Comparison of ENCODE assay signal across 15 mouse cellular contexts in the genomic region with DNA sequence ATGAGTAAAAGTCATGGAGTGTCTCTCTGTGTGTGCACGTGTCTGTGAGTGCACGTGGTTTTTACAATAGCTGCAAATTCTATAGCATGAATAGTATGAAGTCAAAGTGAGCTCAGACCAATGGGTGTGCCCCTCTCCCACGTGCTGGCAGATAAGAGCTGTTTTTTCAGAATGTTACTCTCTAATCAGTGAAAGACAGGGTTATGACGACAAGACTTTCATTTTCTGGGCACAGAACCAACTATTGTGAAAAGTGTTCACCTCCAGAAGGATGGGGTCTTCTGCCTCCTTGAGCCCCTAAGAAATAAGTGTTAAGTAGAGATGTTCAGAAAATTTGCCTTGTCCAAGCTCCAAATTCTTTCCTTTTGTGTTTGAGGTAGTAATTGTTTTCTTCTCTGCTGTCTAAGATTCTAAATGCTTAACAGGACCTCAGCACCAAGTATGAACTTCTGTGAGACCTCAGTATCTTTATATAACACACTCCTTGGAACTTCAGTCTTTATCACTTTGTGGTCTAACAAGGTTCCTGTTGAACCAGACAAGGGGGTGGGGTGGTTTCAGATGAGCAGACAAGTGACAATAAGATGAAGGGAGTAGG.
A peak's percentile ranks its signal among the peaks of the same experiment; 100 is the strongest.
DNase-seq lines count a peak whose midpoint lies in the region; ATAC-seq and TF ChIP-seq lines count a peak whose summit lies in the region.
"Had no signal": no experiment of that assay in that cellular context is flagged by ENCODE, and none has a peak within 500 bp of the region (broad histone marks: within the 10 kb centered on the region; RNA-seq: fewer than 3 reads in every experiment).

No protein-coding gene starts in this region.

- no peak overlapping the region for H3K4me3 ChIP-seq in heart, embryonic 12.5 days
- H3K4me3 ChIP-seq in intestine, postnatal 0 days (ENCODE audit: low read depth, low read length) = no peak overlapping the region
- H3K4me3 ChIP-seq in forebrain, embryonic 14.5 days (ENCODE audit: low read depth, low read length) = no peak overlapping the region
- H3K4me3 ChIP-seq: hindbrain, embryonic 12.5 days; midbrain, embryonic 10.5 days; neural tube, embryonic 13.5 days had no signal

- no peaks in the 10 kb centered on the region for H3K36me3 ChIP-seq in heart, embryonic 12.5 days
- H3K36me3 ChIP-seq in intestine, postnatal 0 days (ENCODE audit: control insufficient read depth, insufficient read depth) = no peaks in the 10 kb centered on the region
- no peaks in the 10 kb centered on the region for H3K36me3 ChIP-seq in forebrain, embryonic 14.5 days (ENCODE audit: control insufficient read depth, insufficient read depth, low read length)
- H3K36me3 ChIP-seq: hindbrain, embryonic 12.5 days; midbrain, embryonic 10.5 days; neural tube, embryonic 13.5 days had no signal

- no peak for DNase-seq in heart, postnatal 4 days
- peak; percentile 24 for DNase-seq in naive thymus-derived CD4-positive, alpha-beta T cell, adult 2 months (ENCODE audit: low read depth)
- no peak for DNase-seq in kidney, adult 8-10 months
- no peak for DNase-seq in forebrain, embryonic 14.5 days (ENCODE audit: low spot score)
- DNase-seq in urinary bladder, adult 2 months (ENCODE audit: low spot score) = no peak
- DNase-seq: cerebellum, postnatal 36 days; gastrocnemius, postnatal 25 days; layer of hippocampus, adult 9-11 months; thymus, adult 2 months had no signal

- no peak overlapping the region for H3K4me2 ChIP-seq in heart, embryonic 12.5 days
- no peak overlapping the region for H3K4me2 ChIP-seq in intestine, postnatal 0 days (replicated peaks; ENCODE audit: low read depth)
- no peak overlapping the region for H3K4me2 ChIP-seq in forebrain, embryonic 14.5 days (ENCODE audit: low read length)
- H3K4me2 ChIP-seq: hindbrain, embryonic 12.5 days; neural tube, embryonic 13.5 days had no signal

- no peaks in the 10 kb centered on the region for H3K9me3 ChIP-seq in heart, embryonic 12.5 days (replicated peaks)
- H3K9me3 ChIP-seq in intestine, postnatal 0 days (ENCODE audit: control insufficient read depth) = no peaks in the 10 kb centered on the region
- H3K9me3 ChIP-seq in forebrain, embryonic 14.5 days (replicated peaks; ENCODE audit: control insufficient read depth, low read length) = no peaks in the 10 kb centered on the region
- H3K9me3 ChIP-seq: hindbrain, embryonic 12.5 days; midbrain, embryonic 10.5 days; neural tube, embryonic 13.5 days had no signal

- ATAC-seq in heart, embryonic 12.5 days (ENCODE audit: insufficient number of reproducible peaks, low FRiP score) = peak; percentile 93
- peak; percentile 66 for ATAC-seq in activated CD4-positive, CD25-positive, alpha-beta regulatory T cell, adult 4 months
- ATAC-seq in intestine, postnatal 0 days = 0 out of 2 replicates have a peak, but pooled peaks have one; percentile 41
- ATAC-seq in forebrain, embryonic 14.5 days = no peak

- no peak for TF ChIP-seq CTCF in intestine, postnatal 0 days (IDR thresholded peaks at IDR 0.05; ENCODE audit: low read depth)

- H3K27me3 ChIP-seq in heart, embryonic 12.5 days (replicated peaks) = no peaks in the 10 kb centered on the region
- no peaks in the 10 kb centered on the region for H3K27me3 ChIP-seq in intestine, postnatal 0 days (replicated peaks; ENCODE audit: control insufficient read depth, insufficient read depth, low read length)
- H3K27me3 ChIP-seq in forebrain, embryonic 14.5 days (replicated peaks; ENCODE audit: control insufficient read depth, insufficient read depth, low read length) = no peaks in the 10 kb centered on the region
- H3K27me3 ChIP-seq: hindbrain, embryonic 12.5 days; neural tube, embryonic 13.5 days had no signal

- H3K9ac ChIP-seq in heart, embryonic 12.5 days = no peak overlapping the region
- no peak overlapping the region for H3K9ac ChIP-seq in intestine, postnatal 0 days (ENCODE audit: low read depth, low read length)
- H3K9ac ChIP-seq in forebrain, embryonic 14.5 days (ENCODE audit: low read length) = no peak overlapping the region
- H3K9ac ChIP-seq: hindbrain, embryonic 12.5 days; neural tube, embryonic 13.5 days had no signal

- 38% methylated on average over 4 of the region's 4 CpGs for WGBS in heart, embryonic 12.5 days
- 43% methylated on average over 4 of the region's 4 CpGs for WGBS in intestine, postnatal 0 days
- 76% methylated on average over 4 of the region's 4 CpGs for WGBS in forebrain, embryonic 14.5 days

- H3K4me1 ChIP-seq in heart, embryonic 12.5 days (replicated peaks) = peaks cover 4% of the 10 kb centered on the region
- H3K4me1 ChIP-seq in intestine, postnatal 0 days (replicated peaks; ENCODE audit: control insufficient read depth, insufficient read depth, low read length) = no peaks in the 10 kb centered on the region
- H3K4me1 ChIP-seq in forebrain, embryonic 14.5 days (ENCODE audit: control insufficient read depth, insufficient read depth, low read length) = no peaks in the 10 kb centered on the region
- H3K4me1 ChIP-seq: hindbrain, embryonic 12.5 days; midbrain, embryonic 10.5 days; neural tube, embryonic 13.5 days had no signal

- H3K27ac ChIP-seq in heart, embryonic 12.5 days (ENCODE audit: poor library complexity, severe bottlenecking) = 0 out of 2 replicates have a peak overlapping the region, but pooled peaks have one; percentile 43
- H3K27ac ChIP-seq in intestine, postnatal 0 days (ENCODE audit: low read depth, low read length) = no peak overlapping the region
- H3K27ac ChIP-seq in forebrain, embryonic 14.5 days (ENCODE audit: low read depth, low read length) = no peak overlapping the region
- H3K27ac ChIP-seq: hindbrain, embryonic 12.5 days; midbrain, embryonic 10.5 days; neural tube, embryonic 13.5 days had no signal
